Mouse (Mus musculus) embryonic facial prominence, embryonic 12.5 days (tissue): ENCODE measurements around the gene Slc16a14. TPM values are rescaled to one million over a fixed set of nuclear protein-coding genes. Genes with fewer than 3 reads are reported as not detected.

Experiments
- ATAC-seq: fragments of 200-750 bp; cut with Nextera tagmentation; 2 replicates; pipeline ENCODE4 v1.8.0; 2017; ENCODE audit not compliant: insufficient number of reproducible peaks, insufficient read depth, low FRiP score, low TSS enrichment
- H3K27ac ChIP-seq: fragments of 300-500 bp; sonication (generic); 2 replicates; pipeline ENCODE4 v1.5.1; 2016; ENCODE audit warnings: mild to moderate bottlenecking
- H3K27me3 ChIP-seq: fragments of 300-500 bp; sonication (generic); 2 replicates; pipeline ENCODE4 v1.6.1; 2016; ENCODE audit warnings: mild to moderate bottlenecking, moderate library complexity
- H3K36me3 ChIP-seq: fragments of 300-500 bp; sonication (generic); 2 replicates; pipeline ENCODE4 v1.6.1; 2016; ENCODE audit warnings: mild to moderate bottlenecking
- H3K4me1 ChIP-seq: fragments of 300-500 bp; sonication (generic); 2 replicates; pipeline ENCODE4 v1.6.1; 2016
- H3K4me2 ChIP-seq: fragments of 300-500 bp; sonication (generic); replicated peaks from 2 replicates; pipeline ENCODE4 v1.6.1; 2016; ENCODE audit warnings: mild to moderate bottlenecking, moderate library complexity
- H3K4me3 ChIP-seq: fragments of 300-500 bp; sonication (generic); 2 replicates; pipeline ENCODE4 v1.5.1; 2016; ENCODE audit warnings: mild to moderate bottlenecking
- H3K9ac ChIP-seq: fragments of 300-500 bp; sonication (generic); 2 replicates; pipeline ENCODE4 v1.6.1; 2016; ENCODE audit warnings: mild to moderate bottlenecking, moderate library complexity
- H3K9me3 ChIP-seq: fragments of 300-500 bp; sonication (generic); 2 replicates; pipeline ENCODE4 v1.6.1; 2016; ENCODE audit warnings: mild to moderate bottlenecking, moderate library complexity
- whole genome bisulfite sequencing: fragments of 180-500 bp; shearing (Covaris S2); methylation state at CpG from one replicate; pipeline ENCODE4 v1.1.7; 2016; 5-methylcytosine and 5-hydroxymethylcytosine counted together
- polyA plus RNA-seq: library from polyadenylated mRNA; unstranded; fragments of >200 nt; fragmentation: Nextera tagmentation; extraction: Ambion mirVana; gene quantifications from 2 replicates; pipeline ENCODE4 v1.2.1, GENCODE M21; 2016

Gene Slc16a14
- polyA plus RNA-seq, 1 experiment from 2014 or later = 0.75 TPM

DNA sequence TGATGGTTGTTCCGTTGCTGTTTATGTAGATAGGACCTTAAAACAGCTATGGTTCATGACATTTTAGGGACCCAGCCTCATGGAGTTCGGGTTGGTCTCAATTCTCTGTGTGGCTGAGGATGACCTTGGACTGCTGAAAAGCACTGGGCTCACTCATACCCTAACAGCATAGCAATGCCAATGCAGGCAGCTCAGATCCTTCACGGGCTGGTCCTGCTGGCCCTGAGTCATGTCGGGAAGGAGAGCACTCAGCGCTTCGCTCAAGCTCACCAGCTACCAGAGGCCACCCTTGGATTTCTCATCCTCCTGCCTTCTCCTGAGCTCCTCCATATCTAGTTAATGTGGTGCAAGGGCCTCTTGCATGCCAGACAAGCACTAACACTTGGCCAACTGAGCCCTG, 35.8 kb downstream of the Slc16a14 start:
- Histone ChIP-seq H3K27me3 (no peaks in the 10 kb centered on the region), H3K9me3 (no peaks in the 10 kb centered on the region), H3K4me3 (no peak overlapping the region), H3K9ac (no peak overlapping the region), H3K27ac (no peak overlapping the region), H3K4me1 (no peaks in the 10 kb centered on the region), H3K36me3 (no peaks in the 10 kb centered on the region), H3K4me2 (no peak overlapping the region)
- no peak for ATAC-seq
- WGBS = 86% methylated on average over 6 of the region's 6 CpGs

DNA sequence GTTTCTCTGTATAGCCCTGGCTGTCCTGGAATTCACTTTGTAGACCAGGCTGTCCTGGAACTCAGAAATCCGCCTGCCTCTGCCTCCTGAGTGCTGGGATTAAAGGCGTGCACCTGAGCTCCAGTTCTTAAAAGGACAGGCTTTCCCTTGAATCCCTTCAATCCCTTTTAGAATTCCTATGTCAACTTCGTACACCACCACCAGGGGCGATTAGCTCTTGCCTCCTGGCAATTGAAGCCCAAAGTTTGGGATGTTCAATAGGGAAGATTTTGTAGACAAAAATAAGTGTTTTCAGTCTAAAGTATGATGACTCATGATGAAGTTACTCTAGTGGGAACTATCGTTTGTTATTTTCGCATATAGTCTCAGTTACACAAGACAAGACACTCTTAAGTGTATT, 37.6 kb downstream of the Slc16a14 start:
- H3K4me3 ChIP-seq = no peak overlapping the region
- H3K4me1 ChIP-seq = no peaks in the 10 kb centered on the region
- ATAC-seq = no peak
- H3K27me3 ChIP-seq = no peaks in the 10 kb centered on the region
- no peaks in the 10 kb centered on the region for H3K9me3 ChIP-seq
- no peak overlapping the region for H3K4me2 ChIP-seq
- H3K36me3 ChIP-seq = no peaks in the 10 kb centered on the region
- no peak overlapping the region for H3K27ac ChIP-seq
- WGBS = 79% methylated on average over 6 of the region's 6 CpGs
- H3K9ac ChIP-seq = no peak overlapping the region

DNA sequence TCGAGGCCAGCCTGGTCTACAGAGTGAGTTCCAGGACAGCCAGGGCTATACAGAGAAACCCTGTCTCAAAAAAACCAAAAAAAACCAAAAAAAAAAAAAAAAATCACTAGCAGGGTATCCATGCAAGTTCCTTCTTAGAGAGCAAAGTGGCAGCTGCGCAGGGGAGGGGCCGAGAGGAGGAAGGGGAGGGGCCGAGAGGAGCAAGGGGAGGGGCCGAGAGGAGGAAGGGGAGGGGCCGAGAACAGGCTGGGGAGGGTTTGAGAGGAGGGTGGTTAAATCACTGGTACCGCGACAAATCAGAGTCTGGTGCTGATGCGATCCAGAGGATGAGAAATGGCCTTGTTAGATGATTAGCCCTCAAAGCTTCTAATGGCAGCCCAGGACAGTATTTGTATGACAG, 43.2 kb downstream of the Slc16a14 start:
- Histone ChIP-seq H3K9me3 (no peaks in the 10 kb centered on the region), H3K4me3 (no peak overlapping the region), H3K4me1 (no peaks in the 10 kb centered on the region), H3K27me3 (no peaks in the 10 kb centered on the region), H3K4me2 (no peak overlapping the region), H3K36me3 (no peaks in the 10 kb centered on the region), H3K27ac (no peak overlapping the region), H3K9ac (no peak overlapping the region)
- no peak for ATAC-seq
- WGBS = 83% methylated on average over 9 of the region's 9 CpGs

DNA sequence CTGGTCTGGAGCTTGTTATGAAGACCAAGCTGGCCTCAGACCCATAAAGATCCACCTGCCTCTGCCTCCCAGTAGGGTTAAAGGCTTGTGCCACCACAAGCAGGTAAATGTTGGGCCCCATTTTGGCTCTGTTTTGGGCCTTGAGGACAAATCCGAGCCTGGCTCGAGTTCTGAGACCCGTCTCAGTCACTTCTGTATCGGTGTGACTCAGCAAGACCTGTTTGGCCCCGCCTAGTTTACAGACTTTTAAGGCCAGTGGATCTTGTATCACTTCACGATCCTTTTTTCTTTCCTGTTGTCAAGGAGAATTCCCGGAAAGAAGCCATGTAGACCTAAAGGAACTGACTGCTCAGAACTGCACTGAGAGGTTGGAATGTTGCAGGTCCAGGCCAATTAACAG, 44.4 kb downstream of the Slc16a14 start:
- Histone ChIP-seq H3K9me3 (no peaks in the 10 kb centered on the region; the same call in 1 of the 2 replicates), H3K4me1 (no peaks in the 10 kb centered on the region), H3K9ac (no peak overlapping the region), H3K36me3 (no peaks in the 10 kb centered on the region), H3K27ac (no peak overlapping the region), H3K4me3 (no peak overlapping the region), H3K4me2 (no peak overlapping the region), H3K27me3 (no peaks in the 10 kb centered on the region)
- WGBS = 78% methylated on average over 7 of the region's 7 CpGs
- ATAC-seq = no peak

DNA sequence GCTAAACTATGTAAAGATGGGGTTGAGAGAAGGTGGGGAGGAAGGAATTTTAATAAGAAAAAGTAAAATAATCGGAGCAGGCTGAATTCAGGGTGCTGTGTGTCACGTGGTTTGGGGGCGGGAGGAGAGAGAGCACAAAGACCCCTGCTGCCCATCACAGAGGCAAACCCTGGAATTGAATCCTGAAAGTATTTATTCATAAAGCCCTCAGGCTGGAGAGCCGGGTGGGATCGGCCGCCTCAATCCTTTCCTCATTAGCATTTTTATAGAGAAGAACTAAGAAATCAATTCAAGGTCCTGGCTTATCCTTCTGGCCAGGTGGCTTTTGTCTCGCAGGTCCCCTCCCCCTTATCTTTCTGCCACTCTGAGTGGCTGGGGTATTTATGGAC, 44.9 kb downstream of the Slc16a14 start:
- H3K4me2 ChIP-seq = no peak overlapping the region; the same call in 1 of the 2 replicates
- ATAC-seq = no peak
- no peaks in the 10 kb centered on the region for H3K4me1 ChIP-seq
- H3K9ac ChIP-seq = no peak overlapping the region
- H3K27ac ChIP-seq = no peak overlapping the region
- no peak overlapping the region for H3K4me3 ChIP-seq
- H3K9me3 ChIP-seq = no peaks in the 10 kb centered on the region; the same call in 1 of the 2 replicates
- 18% methylated on average over 7 of the region's 7 CpGs for WGBS
- no peaks in the 10 kb centered on the region for H3K36me3 ChIP-seq
- H3K27me3 ChIP-seq = no peaks in the 10 kb centered on the region

DNA sequence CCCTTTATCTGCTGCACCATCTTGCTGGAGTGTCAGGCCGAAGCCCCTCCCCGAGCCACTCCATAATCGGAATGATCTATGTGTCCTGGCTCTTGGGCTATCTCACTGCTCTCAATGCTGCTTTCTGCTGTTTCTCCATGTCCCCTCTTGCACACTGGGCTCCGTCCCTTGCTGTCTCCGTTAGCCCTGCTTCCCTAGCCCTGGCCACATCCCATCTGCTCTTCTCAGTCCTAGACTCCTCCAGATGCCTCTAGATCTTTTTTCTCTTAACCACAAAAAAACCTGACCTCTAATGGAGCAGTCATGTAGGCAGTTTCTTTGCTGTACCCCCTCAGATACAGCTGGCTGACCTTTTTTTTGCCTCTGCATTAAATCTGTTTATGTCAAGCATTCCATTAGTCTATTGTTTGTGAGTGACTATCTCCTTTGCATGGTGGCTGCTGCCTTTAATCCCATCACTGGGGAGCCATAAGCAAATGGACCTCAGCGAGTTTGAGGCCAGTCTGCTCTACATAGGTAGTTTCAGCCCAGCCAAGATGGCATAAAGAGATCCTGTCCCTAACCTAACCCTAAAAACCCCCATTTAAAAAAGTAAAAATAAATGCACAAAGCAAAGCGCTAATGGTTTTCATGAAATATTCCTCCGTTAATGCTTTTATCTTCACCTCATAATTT, 45.5 kb downstream of the Slc16a14 start:
- ATAC-seq = no peak
- Histone ChIP-seq H3K4me1 (no peaks in the 10 kb centered on the region), H3K9ac (no peak overlapping the region), H3K4me2 (no peak overlapping the region; the same call in 1 of the 2 replicates), H3K27me3 (no peaks in the 10 kb centered on the region), H3K9me3 (no peaks in the 10 kb centered on the region; the same call in 1 of the 2 replicates), H3K4me3 (no peak overlapping the region), H3K27ac (no peak overlapping the region), H3K36me3 (no peaks in the 10 kb centered on the region)
- 56% methylated on average over 8 of the region's 8 CpGs for WGBS

DNA sequence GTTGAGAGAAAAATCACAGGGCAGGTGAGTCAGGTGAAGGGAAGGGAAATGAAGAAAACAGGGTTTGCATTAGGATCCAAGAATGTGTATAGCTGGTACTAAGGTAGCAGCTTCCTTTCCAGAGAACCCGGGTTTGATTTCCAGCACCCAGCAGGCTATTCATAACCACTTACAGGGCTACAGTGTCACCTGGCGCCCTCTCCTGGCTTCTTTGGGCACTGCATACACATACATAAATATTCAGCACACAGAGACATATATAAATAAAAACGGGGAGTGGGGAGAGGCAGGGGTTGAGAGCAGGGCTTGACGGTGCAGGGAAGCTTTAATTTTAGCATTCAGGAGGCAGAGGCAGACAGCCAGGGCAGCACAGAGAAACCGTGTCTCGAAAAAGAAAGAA, 49.0 kb downstream of the Slc16a14 start:
- H3K9me3 ChIP-seq = no peaks in the 10 kb centered on the region; the same call in 1 of the 2 replicates
- no peak for ATAC-seq
- H3K27ac ChIP-seq = no peak overlapping the region
- no peak overlapping the region for H3K4me3 ChIP-seq
- H3K36me3 ChIP-seq = no peaks in the 10 kb centered on the region
- no peaks in the 10 kb centered on the region for H3K27me3 ChIP-seq
- no peak overlapping the region for H3K4me2 ChIP-seq
- WGBS = 84% methylated on average over 6 of the region's 6 CpGs
- no peak overlapping the region for H3K9ac ChIP-seq
- H3K4me1 ChIP-seq = no peaks in the 10 kb centered on the region

DNA sequence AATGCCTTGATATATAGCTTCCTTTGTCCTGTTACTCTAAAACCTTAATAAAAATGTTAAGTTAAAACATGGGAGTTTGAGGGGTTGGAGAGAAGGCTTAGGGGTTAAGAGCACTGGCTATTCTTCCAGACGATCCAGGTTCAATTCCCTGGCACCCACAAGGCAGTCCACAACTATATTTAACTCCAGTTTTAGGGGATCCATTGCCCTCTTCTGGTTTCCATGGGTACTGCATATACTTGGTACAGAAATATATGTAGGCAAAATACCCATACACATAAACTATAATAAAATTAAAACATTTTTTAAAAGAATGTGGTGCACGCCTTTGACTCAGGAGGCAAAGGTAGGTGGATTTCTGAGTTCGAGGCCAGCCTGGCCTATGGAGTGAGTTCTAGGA, 49.8 kb downstream of the Slc16a14 start:
- Histone ChIP-seq H3K27ac (no peak overlapping the region), H3K4me3 (no peak overlapping the region), H3K36me3 (no peaks in the 10 kb centered on the region), H3K9me3 (no peaks in the 10 kb centered on the region; the same call in 1 of the 2 replicates), H3K27me3 (no peaks in the 10 kb centered on the region), H3K4me1 (no peaks in the 10 kb centered on the region), H3K9ac (no peak overlapping the region), H3K4me2 (no peak overlapping the region)
- ATAC-seq = no peak
- WGBS = 80% methylated on average over 3 of the region's 3 CpGs

DNA sequence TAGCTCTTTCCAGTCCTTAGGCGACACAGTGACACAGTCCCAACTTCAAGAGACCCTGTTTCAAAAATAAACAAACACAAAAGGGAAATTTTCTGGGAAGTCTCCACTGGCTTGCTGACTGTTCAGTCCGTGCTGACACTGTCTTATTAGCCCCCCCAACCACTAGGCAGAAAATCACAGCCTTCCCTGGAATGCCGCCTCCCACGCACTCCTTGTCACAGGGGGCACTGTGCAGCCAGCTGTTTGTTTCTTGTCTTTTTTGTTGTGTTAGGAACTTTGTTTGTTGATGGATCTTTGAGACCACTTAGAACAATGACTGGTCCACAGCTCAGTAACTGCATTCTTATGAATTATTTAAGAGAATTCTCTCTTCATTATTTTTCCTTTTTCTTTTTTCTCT, 51.0 kb downstream of the Slc16a14 start:
- Histone ChIP-seq H3K36me3 (no peaks in the 10 kb centered on the region), H3K27me3 (no peaks in the 10 kb centered on the region), H3K9ac (no peak overlapping the region), H3K4me3 (no peak overlapping the region), H3K9me3 (no peaks in the 10 kb centered on the region; the same call in 1 of the 2 replicates), H3K27ac (no peak overlapping the region), H3K4me1 (no peaks in the 10 kb centered on the region), H3K4me2 (no peak overlapping the region)
- 71% methylated on average over 4 of the region's 4 CpGs for WGBS
- no peak for ATAC-seq

DNA sequence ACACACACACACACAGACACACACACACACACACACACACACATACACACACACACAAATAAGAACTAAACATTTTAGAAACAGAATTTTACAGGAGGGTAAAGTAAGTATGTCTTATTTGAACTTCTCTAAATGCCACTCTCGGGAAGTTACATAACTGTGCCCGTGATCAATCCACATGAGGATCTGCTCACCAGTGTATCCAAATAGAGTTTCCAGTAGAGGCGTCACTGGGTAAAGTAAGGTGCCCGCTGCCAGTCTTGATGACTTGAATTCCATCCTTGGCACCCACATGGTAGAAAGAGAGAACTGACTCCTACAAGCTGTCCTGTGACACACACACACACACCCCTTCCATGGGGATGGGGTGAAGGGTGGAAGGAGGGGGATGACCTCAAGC, 52.0 kb downstream of the Slc16a14 start:
- Histone ChIP-seq H3K4me2 (no peak overlapping the region), H3K4me1 (no peaks in the 10 kb centered on the region), H3K9ac (no peak overlapping the region), H3K4me3 (no peak overlapping the region), H3K36me3 (no peaks in the 10 kb centered on the region), H3K27me3 (no peaks in the 10 kb centered on the region), H3K9me3 (no peaks in the 10 kb centered on the region; the same call in 1 of the 2 replicates), H3K27ac (no peak overlapping the region)
- 90% methylated on average over 4 of the region's 4 CpGs for WGBS
- no peak for ATAC-seq

DNA sequence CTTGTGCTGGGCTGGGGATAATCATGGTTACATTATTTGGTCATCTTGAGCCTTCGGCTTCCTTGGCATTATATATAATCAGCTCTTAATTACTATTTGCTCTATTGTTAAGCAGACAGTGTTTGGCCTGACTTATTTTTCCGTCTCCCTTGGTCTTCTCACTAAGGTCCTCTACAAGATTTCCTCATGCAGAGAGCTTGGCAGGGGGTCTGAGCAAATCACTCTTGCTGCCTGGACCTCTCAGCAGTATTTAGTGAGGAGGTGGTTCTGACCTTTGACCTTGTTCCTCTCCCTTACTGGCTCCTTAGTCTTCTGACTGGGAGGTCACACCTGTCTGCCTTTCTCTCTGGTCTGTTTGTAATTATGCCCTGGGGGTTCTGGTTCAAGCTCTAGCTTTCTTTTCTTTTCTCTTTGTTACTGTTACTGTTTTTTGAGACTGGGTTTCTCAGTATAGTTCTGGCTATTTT, 52.8 kb downstream of the Slc16a14 start:
- WGBS = 35% methylated on average over 2 of the region's 2 CpGs

DNA sequence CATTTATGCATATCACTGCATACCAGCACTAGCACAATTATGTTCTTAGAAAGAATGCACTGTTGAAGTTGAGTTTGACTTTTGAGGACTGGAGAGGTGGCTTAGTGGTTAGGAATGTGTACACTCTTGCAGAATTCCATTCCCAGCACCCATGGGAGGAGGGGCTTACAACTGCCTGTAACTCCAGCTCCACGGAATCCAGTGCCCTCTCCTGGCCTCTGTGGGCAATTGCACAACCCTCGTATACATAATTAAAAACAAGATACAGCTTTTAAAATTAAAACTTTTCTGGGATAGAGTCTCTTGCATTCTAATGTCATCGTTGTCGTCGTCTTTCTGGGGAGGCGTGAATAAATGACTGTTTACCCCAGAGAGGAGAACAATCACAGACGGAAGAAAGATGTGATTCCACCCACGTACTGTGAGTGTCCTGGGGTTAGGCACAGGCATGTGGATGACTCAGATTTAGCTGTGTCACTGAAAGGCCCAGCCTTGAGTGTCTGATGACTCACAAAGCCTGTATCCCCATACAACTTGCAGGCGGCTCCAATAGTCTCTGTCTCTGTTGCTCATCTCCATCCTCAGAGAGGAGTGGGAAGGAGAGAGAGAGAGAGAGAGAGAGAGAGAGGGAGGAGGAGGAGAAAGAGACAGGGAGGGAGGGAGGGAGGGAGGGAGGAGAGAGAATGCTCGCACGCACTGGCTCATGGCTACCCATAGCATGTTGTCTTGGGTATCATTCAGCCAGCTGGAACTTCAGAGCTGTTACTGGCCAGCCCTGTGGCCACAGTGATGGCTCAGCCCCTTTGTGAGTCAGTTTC, 53.5 kb downstream of the Slc16a14 start:
- ATAC-seq = no peak; the same call in 1 of the 2 replicates
- Histone ChIP-seq H3K27me3 (no peaks in the 10 kb centered on the region), H3K4me1 (no peaks in the 10 kb centered on the region), H3K27ac (no peak overlapping the region), H3K36me3 (no peaks in the 10 kb centered on the region), H3K4me3 (no peak overlapping the region), H3K9me3 (no peaks in the 10 kb centered on the region; the same call in 1 of the 2 replicates), H3K4me2 (no peak overlapping the region), H3K9ac (no peak overlapping the region)
- WGBS = 65% methylated on average over 11 of the region's 11 CpGs

More for the DNA sequence above, 52.8 kb downstream of the Slc16a14 start:
- no peaks in the 10 kb centered on the region for H3K36me3 ChIP-seq
- no peak overlapping the region for H3K27ac ChIP-seq
- no peaks in the 10 kb centered on the region for H3K4me1 ChIP-seq
- no peak overlapping the region for H3K4me2 ChIP-seq
- ATAC-seq = no peak
- H3K9ac ChIP-seq = no peak overlapping the region
- H3K9me3 ChIP-seq = no peaks in the 10 kb centered on the region; the same call in 1 of the 2 replicates
- no peak overlapping the region for H3K4me3 ChIP-seq
- H3K27me3 ChIP-seq = no peaks in the 10 kb centered on the region
